Mouse (Mus musculus) frontal cortex, postnatal 10 days (tissue): ENCODE results near the gene Cd37.
A peak's percentile ranks its signal among the peaks of the same experiment; 100 is the strongest.

ENCODE experiments used
- DNase-seq, 2 experiments: peaks; one replicate each; pipeline ENCODE4 v3.0.0; 2022; ENCODE audit warnings: low spot score in 2 of 2, mixed read lengths in 1 of 2

The Cd37 gene

DNA sequence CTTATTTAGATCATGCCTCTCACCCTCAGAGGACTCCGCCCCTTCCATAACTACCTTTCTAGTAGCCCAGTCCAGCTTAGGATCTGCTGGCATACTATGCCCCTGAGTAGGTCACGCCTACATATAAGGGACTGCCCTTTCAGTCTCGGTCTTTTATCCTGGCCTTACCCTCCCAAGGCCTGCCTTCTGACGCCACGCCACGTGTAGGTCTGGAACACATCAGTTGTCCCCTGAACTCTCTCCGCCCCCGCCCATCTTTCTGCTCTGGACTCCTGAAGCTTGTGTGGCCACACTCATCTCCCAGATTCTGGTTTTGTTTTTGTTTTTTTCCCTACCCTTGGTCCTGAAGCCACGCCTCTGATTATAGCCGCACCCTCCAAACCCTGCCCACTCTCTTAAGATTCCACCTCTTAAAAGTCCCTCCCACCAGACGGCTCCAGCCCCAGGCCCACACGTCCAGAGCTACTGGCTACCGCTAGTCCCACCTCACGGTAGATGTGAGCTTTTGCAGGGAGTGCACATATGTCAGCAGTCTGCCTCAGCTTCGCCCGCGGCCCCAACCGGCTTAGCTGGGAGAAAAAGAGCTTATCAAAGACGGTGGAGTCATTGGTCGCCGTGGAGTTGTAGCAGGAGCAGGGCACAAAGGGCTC is 3.9 kb downstream of the Cd37 start:
- no peak for DNase-seq

GRCm38 (mm10) chr7:45234333-45234841 is 4.5 kb downstream of the Cd37 start:
- DNase-seq, result no peak

GRCm38 (mm10) chr7:45233580-45234332 is 5.2 kb downstream of the Cd37 start:
- DNase-seq, result peak; percentile 44 to 79

GRCm38 (mm10) chr7:45232716-45233465 is 6.0 kb downstream of the Cd37 start:
- no peak for DNase-seq

DNA sequence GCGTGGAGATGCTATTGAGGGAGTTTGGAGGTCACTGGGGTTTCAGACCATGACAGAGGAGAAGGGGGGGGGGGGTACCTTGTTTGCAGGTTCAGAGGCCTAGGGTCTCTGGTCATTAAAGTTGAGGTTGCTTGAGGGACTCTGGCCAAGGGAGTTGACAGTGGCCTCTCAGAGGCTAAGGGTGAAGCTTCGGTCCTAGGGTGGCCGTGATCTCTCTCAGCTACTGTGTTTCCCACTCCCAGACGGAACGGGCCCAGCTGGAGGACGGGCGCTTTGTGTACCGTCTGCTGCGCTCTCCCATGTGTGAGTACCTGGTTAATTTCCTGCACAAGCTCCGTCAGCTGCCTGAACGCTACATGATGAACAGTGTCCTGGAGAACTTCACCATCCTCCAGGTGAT is 7.0 kb downstream of the Cd37 start:
- DNase-seq, result no peak

- DNase-seq, result no peak
Measured at GRCm38 (mm10) chr7:45231192-45231591, 7.7 kb downstream of the Cd37 start.

GRCm38 (mm10) chr7:45229459-45230203 is 9.3 kb downstream of the Cd37 start:
- DNase-seq, result no peak

DNA sequence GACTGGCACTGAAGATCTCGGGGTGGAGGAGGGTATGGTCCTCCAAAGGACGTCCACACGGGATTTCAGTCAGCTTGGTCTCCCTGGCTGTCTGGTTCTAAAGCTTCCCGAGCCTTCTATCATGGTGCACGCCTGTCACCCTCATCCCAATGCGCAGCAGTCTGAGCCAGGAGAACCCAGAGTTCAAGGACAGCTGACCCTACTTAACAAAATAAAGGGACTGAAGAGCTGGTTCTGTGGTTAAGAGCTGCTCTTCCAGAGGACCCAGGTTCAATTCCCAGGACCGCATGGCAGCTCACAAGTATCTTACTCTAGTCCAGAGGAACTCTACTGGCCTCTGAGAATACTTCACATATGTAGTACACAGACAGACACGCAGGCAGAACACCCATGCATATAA is 9.9 kb downstream of the Cd37 start:
- DNase-seq, result no peak

DNA sequence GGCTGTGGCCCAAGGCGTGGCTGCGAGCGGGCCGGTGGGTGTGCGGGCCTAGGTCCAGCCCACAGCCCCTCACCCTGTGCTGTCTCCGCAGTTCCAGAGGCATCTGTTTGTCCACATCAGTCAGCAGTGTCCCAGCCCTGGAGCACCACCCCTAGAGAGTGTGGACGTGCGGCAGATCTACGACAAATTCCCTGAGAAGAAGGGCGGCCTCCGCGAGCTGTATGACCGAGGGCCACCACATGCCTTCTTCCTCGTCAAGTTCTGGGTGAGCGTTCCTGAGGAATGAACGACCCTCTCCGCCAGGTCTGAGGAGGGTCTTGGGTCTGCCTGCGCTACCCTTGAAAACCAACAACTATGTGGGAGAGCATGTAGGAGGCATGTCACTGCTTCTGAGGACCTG is 10.4 kb downstream of the Cd37 start:
- no peak for DNase-seq

DNA sequence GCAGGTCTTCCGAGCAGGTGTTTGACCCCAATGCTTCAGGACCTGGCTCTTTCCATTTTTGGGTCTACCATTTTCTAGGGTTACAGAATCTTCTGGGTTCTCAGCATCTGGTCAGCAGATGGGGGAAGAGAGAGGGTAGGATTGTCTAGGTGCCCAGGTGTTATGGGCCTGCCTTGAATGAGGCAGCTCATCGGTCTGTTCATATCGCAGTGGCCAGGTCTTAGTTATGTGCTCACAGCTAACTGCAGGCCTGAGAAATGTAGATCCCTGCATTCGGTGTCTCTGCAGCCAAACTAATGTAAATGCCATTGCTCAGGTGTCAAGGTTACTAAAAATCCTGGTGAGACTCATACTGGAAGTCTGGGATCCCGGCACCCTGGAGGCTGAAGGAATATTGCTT is 12.5 kb downstream of the Cd37 start:
- DNase-seq, result no peak

DNA sequence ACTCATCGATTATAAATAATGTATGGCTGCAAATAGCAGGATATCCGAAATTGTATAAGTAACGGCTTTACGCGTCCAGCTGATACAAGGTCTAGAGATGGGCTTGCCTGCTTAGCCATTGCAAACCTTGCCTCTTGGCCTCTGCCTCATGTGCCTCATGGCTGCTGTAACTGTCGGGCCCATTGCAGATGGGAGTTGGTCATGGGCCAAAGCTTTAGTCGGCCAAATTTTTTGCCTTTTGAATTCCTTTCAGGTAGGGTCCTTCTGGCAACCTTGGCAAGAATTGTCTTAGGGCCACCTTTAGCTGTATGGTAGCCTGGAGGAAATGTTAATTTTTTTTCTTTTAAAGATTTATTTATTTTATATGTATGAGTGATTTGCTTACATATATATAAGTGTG is 14.1 kb downstream of the Cd37 start:
- no peak for DNase-seq

DNA sequence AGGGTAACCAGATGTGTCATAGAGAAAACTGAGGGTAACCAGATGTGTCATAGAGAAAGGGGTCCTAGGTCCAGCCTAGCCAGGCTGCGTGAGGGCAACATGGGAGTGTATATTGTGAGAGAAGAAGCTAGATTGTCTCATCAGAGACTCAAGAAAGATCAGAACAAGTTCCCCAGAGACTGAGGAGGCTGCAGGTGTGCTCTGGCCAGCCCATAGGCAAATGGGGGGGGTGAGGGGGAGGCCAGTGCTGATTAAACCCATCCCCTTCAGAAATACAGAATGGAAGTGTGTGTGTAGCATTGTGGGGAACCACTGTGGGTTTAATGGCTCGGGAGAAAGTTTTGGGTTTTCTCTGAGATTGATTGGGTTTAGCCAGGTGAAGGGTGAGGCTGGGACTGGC is 17.2 kb downstream of the Cd37 start:
- no peak for DNase-seq

DNA sequence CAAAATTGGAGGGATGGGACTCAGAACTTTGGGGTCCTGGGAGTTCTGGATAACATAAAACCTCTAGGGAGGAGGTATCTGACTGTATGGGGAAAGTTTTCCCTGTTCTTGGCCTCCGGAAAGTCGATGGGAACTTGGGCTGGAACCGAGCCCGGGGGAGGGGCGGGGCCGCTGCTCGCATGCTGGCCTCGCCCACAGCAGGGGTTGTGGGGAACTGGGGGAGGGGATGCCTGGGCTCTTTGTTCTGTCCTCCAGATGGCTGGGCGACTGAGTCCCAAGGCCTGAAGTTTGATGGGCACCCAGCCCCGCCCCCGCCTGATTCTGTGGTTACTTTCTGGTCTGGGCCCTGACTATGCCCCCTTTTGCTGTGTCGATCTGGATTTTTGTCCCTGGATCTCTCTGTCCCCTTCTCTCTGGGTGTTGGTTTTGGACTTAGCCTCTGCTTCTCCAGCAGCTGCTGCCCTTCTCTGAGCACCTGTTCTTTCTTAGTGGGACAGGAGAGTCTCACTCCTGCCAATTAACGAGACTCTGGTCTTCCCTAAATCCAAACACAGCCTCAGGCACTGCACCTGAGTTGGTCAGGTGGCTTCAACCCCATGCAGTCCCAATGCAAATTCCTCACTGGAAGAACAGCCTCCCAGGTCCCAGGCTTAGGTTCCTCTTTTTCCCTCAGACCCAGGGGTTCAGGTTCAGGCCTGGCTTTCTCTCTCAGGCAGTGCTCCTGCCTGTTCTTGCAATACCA is 22.3 kb downstream of the Cd37 start:
- DNase-seq, result peak in 1 of 2 experiments; percentile 54

- no peak for DNase-seq
Measured at GRCm38 (mm10) chr7:45215673-45216441, 23.1 kb downstream of the Cd37 start, which contains the start of gene Tead2. Gene Tead2, plus strand, starts transcription at chr7:45215753.

GRCm38 (mm10) chr7:45213708-45214107 is 25.2 kb downstream of the Cd37 start:
- DNase-seq, result no peak

- DNase-seq, result no peak
Measured at GRCm38 (mm10) chr7:45212356-45212755, 26.6 kb downstream of the Cd37 start.

DNA sequence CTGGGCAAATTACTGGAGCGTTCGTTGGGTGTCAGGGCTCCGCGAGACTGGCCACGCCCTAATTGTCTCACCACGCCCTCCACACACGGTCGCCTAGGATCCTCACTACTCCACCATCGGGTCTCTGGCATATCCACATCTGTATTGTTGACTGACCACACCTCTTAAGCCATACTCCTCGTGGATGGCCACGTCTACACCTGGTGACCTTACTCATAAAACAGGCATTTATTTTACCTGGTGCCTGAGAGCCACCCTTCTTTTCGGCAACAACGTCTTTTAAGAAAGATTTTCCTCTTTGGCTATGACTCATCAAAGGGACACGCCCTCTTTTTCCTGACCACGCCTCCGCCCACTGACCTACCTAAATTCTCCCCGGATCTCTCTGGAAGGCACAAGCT is 27.1 kb downstream of the Cd37 start, which contains the start of gene Dkkl1:
TSS of gene Dkkl1 (minus strand) at position 297 of the 401 bp plus-strand sequence.
- DNase-seq, result no peak

DNA sequence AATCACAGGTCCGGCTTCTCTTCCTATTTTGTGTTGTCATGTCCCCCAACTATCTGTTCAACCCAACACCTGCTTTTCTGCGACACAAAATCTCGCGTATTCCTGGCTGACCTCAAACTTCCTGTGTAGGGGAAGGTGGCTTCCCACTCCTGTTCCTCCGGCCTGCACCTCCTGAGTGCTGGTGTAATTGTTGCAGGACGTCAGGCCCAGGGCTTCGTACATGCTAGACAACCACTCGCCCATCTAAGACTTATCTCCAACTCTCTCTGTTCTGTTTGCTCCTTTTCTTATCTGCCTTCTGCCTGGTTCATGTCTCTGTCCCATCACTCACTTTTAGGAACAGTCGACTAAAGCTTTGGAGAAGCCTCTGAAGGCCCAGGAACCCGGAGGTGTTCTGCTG is 27.8 kb downstream of the Cd37 start:
- no peak for DNase-seq

GRCm38 (mm10) chr7:45208260-45208659 is 30.7 kb downstream of the Cd37 start:
- no peak for DNase-seq
